Mouse (Mus musculus): ENCODE measurements around the gene Ica1.

The Ica1 gene

DNA sequence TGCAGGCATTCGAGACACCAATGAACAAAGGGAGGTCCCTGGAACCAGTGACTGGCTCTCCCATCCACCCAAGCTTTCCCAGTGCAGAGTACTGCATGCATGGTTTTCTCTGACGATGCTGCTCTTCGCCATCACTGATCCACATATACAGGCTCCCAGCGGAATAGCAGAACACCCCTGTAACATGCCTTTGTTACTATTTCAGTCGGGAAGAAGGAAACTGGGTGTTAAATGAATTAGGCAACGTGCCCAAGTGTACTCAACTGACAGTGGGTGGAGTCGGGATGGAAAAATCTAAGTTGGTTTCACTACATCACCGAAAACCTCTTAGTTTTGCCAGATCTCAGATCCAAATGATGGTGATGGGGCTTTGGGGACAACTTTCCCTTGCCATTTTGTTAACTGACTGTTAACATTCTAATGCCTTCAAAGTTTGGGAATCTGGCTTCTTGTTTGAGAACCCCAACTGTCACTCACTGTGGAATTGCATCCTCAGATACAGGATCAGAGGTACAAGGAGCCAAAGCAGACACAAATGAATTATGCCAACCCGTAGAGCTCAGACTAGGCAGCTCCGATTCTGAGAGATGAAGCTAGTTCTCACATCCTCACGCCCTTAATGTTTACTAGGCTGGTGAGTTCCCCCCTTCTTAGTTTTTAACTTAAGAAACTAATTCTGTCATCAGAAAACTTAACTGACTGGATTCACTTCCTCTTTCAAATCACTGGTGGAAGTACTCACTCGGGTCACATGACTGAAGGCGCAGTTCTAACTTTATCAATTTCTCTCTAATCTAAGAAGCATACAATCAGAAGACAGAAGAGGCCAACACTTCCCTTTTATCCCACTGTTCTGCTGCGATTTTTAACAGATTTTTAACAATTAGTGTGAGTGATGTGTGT, 91.4 kb downstream of the Ica1 start:
- WGBS: 51% methylated on average over 14 of the region's 14 CpGs

DNA sequence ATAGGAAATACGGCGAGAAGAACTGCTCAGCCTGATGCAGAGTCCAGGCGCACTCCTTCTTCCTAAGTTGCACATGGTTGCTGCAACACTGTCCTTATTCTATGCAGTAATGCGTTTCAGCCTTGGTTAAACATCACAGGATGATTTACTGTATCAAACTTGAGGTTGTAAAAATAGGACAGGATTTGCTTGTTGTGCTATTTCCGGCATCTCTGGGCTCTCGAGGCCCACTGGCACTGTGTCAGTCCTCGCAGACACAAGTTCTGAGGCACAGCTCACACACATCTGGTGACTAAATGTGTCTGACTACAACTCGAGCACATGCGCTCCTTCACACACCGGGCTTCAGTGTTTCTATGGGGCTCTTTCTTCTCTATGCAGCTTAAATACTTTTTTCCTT, 94.9 kb downstream of the Ica1 start:
- WGBS: 37% methylated on average over 10 of the region's 10 CpGs

DNA sequence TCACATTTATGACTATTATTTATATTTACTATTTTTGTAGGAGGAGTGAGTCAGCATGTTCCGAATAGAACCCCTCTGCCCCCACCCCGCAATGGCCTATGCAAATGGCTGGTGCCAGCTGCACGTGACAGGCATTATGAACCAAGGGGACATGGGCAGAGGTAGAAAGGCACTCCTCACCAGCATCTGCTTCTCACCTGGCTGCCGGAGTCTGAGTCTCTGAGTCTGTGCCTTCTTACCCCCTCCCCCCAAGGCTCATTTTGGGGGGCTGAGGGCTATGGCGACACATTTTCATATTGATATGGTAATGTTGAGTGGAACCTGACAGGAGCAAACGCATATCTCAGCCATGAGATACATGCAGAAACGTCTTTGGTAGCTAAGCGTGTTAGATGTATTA, 97.4 kb downstream of the Ica1 start:
- 90% methylated on average over 8 of the region's 8 CpGs for WGBS

DNA sequence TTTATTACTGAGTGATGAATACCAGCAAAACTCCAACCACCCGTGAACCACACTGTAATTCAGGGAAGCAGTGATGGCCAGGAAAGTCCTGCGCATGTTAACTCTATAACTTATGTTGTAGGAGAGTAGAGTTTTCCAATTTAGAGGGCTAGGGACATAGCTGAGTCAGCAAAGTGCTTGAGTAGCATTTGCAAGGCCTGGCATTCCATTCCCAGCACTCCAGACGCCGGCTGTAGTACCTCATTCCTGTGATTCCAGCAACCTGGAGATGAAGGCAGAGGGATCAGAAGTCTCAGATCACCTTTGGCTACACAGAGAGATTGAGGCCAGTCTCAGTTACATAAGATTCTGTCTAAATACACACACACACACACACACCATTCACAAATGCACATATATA, 105.3 kb downstream of the Ica1 start:
- 97% methylated on average over 4 of the region's 4 CpGs for WGBS

- WGBS: 87% methylated on average over 4 of the region's 4 CpGs
Observed at GRCm38 (mm10) chr6:8669343-8669742, 108.9 kb downstream of the Ica1 start.

DNA sequence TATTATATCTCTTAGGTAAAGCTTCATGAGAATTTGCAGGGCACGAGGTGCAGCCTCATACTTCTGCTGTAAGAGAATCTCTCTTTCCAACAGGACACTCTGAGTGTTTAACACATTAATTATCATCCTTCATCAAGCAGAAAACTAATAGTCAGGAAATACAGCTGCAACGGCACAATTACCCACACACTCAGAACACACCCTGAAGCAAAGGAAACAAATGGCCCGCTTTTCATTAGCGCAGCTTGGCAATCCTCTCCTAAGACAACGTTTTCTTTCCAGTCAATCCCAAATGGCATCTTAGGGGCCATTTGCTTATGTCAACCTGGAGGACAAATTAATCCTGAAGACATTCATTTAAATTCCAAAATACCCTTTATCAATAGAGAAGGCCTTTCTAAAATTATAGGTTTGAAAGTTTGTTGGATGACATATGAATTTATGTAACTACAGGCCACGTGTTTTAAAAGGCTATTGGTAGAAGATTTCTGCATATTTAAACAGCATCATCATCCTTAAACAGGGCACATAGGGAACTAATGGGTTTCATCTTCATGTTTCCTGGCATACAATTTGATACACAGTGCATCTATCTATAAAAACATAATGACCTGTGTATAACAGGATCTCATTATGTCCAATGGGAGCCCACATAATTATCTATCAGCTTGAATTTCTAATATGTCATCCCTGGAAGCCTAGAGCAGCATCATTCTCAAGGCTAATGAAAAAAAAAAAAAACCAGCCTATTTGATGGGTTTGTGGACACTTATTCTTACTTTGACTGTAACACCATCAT, 110.1 kb downstream of the Ica1 start:
- 69% methylated on average over 6 of the region's 6 CpGs for WGBS

- 94% methylated on average over 5 of the region's 5 CpGs for whole genome bisulfite sequencing
Observed at GRCm38 (mm10) chr6:8665786-8666185, 112.5 kb downstream of the Ica1 start.

DNA sequence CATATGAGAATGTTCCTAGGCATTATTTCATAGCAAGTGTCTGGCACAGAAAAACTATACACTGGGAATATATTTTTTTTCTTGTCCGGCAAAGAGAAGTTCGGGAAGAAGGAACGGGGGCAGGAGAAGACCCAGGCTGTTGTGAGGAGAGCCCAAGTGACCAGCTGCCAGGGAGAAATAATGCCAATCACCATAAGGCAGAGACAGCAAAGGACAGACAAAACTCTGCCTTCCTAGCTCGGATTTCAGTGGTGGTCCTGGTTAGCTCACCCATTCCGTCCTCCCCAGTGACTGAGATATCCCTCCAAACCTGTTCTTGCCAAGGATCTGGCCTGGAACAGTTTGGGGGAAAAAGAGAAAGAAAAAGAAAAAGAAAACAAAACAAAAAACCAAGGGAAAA, 113.3 kb downstream of the Ica1 start:
- 80% methylated on average over 5 of the region's 5 CpGs for WGBS

DNA sequence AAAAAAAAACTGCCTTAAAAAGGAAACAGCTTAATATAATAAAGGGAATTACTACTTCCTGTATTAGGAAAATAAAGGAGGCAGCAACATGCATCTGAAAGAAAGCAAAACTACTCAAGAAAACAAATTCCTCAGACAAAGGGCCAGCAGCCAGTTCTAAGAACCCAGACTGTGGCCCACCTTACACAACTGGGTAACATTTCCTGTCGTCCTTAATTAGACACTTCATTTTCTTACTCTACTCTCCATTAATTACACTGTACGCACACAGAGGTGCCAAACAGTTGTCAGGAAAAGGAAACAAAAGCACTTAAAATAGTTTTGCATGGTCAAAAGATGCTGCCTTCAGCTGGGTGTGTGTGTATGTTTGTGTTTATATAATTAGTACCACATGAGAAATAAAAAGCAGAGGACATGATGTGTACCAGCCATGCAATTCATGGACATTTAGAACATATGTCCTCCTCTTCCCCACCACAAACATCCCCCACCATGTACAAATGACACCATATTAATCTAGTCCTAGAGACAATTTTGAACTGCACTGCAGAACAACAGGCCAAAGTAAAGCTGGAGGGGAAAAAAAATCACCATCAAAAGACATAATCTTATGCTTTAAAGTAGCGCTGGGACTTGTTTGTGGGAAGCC, 115.1 kb downstream of the Ica1 start:
- WGBS: 74% methylated on average over 3 of the region's 3 CpGs

GRCm38 (mm10) chr6:8661404-8661803, 116.9 kb downstream of the Ica1 start:
- WGBS: 83% methylated on average over 4 of the region's 4 CpGs

GRCm38 (mm10) chr6:8660076-8660475, 118.2 kb downstream of the Ica1 start:
- WGBS: 94% methylated on average over 2 of the region's 2 CpGs

- WGBS: 37% methylated on average over 13 of the region's 13 CpGs
Observed at GRCm38 (mm10) chr6:8659194-8659959, 118.9 kb downstream of the Ica1 start.

DNA sequence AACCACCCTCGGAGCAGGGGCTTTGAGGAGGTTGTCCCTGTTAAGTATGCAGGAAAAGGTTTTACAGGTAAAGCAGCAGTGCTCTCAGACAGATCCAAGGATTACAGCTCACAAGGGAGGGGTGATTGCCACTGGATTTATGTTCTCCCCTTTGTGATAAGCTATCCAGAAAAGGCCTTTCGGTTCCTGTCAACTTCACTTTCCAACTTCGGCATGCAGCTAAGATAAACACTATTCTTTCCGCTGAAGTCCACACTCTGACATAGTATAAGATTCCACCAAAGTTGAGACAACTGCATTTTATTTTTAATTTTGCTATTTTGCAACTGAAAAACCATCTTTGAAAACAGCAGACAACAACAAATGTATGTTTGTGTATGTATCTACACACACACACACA, 119.9 kb downstream of the Ica1 start:
- 73% methylated on average over 4 of the region's 4 CpGs for WGBS

GRCm38 (mm10) chr6:8657459-8657858, 120.8 kb downstream of the Ica1 start:
- 79% methylated on average over 3 of the region's 3 CpGs for WGBS

DNA sequence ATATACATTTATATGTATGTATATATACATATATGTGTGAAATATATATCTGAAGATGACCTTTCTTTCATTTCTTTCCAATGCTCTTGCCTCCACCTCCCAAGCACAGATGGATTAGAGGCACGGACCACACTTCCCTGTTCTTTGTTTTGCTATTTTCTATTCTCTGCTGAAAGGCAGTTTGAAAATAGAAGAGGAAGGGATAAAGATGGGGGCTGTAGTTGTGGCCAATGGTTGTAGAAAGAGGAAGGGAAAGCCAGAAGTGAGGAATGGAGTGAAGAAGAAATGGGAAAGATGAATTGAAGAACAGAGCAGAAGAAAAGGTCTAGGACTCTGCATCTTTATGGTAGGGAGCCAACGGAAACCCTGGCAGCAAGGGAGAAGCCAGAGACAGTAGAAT, 122.8 kb downstream of the Ica1 start:
- 73% methylated on average over 2 of the region's 2 CpGs for WGBS

DNA sequence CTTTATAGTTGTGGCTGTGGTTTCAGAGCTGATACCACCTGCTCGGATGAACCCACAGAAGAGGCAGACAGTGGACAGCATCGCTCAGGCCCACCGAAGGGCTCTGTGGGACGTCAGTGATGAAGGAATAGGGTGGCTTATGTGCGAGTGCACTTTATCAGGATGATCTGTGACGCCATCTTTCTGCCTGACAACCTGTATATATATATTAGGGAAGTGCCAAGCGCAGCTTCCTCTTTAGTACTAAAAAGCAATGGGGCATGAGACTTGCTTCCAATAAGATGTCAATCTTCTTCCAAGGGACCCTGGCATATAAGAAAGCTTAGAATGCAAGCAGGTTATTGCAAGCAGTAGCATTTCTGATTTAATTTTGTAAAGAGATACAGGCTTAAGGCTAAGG, 127.9 kb downstream of the Ica1 start:
- WGBS: 95% methylated on average over 7 of the region's 7 CpGs

DNA sequence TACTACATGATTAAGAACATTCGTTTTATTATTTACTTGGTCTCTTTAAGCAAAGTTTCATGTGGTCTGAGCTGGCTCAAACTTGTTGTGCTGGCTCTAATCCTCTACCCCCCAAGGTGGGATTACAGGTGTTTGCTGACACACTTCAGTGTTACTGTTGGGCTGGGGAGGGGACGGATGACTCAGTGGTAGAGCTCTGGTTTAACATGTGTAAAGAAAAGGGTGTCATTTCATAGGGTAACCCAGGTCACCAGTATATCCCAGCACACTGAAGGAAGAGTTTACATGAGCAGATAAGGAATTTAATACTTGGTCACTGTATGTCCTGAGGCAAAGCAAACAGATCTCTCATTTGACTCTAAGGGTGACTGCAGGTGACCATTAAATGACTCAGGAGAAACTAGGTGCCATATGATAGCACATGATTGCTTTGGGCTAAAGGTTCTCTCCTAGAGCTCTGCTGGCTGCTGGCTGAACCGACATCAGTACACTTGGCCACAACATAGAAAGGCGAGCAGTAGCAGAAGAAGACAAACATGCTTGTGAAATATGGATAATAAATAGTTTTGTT, 128.9 kb downstream of the Ica1 start:
- WGBS: 70% methylated on average over 4 of the region's 4 CpGs

DNA sequence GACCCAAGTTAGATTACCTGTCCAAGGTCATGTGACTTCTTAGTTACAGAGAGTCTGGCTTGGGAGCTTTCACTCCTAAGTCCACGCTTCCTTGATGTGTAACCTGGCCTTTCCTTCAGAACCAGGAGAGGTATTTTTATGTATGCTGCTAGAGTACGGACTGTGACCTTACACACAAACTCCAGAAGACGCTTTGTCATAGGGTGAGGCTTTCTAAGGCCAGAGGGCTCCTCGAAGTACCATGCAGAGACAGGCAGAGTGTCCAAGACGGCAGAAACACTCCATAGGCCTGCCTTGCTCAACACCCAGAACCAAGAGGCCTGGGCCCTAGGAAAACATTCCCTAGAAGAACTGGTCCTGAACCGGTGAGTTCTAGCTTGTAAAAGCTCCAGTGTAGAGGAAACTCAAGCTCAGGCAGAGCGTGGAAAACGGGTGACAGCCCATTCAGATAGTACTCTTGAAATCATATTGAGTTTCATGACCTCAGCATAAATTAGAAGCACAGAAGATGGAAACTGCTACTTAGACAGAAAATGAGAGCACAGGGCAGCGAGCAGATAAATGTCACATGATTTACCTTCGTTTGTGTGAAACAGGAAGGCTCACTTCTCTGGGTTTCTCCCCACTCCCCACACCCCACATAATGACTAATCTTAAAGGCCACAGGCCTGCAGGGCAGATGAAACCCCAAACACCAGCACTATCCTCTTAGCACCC, 129.9 kb downstream of the Ica1 start:
- WGBS: 83% methylated on average over 10 of the region's 10 CpGs

DNA sequence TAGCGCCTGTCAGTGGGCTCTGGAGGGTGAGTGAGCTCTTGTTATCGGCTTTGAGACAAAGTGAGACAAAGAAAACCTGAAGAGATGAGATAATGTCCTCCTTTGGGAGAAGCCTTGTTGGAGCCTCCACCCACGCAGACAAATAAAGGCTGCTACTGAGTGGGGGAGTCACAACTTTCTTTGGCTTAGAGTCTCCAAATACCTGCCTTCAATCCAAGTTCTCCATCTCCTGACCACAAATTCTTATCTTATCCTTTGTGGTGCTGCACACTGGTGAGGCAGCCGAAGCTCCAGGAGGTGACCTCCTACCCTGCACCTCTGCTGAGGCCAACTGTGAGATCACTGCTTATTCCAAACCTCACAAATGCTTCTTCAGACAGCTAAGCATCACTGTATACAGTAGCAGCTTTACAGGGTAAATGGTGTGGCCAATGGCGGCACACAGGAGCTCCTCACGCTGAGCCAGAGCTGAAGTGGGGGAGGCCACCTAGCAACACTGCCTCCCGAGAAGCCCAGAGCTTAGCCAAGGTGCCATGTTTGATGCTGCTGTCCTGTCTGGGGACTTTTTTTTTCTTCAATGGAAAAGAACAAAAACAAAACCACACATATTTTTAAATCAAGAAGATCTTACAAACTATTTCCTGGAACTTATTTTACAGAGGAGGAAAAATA, 130.6 kb downstream of the Ica1 start:
- 67% methylated on average over 7 of the region's 7 CpGs for WGBS

DNA sequence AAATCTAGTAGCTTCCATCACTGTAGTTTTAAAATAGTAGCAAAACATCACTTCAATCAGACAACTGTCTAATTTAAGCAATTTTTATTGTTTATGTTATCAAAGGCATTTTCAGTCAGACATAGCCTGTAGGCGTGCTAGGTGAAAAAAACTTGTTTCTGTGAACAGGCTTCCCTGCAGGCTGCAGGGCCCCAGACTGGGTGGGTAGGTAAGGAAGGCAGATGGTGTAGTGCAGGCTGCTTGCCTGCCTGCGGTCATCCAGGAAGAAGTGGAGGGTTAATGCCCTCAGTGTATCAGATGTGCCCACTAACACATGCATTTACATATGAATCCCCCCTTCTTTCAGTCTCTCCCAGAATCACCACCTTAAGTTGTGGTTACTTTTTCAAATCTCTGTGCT, 132.6 kb downstream of the Ica1 start:
- WGBS: 34% methylated on average over 2 of the region's 2 CpGs

All from cerebral cortex, adult 2 months (tissue).